Mouse (Mus musculus): ENCODE measurements around the gene Bach2.

Bach2 gene

DNA sequence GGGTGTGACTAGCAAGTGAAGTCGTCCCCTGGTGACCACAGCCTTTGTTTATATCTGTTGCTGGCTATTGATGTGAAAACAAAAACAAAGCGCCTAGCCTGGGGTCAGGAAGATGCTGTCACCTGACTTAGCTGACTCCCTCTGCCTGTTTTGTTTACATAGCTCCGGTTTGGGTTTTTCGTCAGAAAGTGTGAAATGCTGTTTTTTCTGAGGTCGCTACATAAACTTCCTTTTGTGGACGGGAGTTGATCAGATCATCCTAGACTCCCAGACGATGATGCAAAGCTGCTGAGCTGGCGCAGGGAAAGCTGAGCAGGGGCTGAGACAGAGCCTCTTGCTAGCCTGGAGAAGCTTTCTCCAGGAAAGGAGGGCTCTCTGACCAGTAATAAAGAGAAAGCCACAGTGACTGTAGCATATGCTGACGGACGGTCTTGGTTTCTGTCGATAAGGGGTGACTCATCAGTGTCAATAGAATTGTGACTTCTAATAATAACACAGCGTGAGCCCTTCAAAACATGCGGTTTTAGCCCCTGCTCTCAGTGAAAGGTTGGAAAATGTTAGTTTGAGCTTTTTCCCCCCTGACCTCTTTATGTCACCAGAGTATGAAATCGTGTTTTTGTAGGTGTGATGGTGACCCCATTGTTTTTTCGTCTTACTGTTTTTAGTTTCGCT lies 11.9 kb downstream of the Bach2 start:
- DNase-seq (ENCODE audit: low spot score), result peak; percentile 87

DNA sequence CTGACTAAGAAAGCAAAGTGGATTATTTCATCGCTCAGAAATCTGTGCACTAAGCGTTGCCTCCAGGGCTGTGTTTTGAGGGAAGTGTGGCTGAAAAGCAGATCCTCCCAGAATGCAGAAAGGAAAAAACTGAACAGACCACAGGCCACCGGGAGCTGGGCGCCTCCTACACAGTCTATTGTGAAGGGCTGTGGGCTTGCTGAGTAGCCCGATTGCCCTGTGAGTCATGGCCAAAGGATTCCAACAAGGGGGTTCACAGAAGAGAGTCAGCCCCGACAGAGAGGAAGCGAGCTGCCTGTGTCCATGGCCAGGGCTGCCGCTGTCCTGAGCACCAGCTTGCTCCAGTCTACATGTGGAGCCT lies 12.4 kb downstream of the Bach2 start:
- peak; percentile 78 for DNase-seq (ENCODE audit: low spot score)

DNA sequence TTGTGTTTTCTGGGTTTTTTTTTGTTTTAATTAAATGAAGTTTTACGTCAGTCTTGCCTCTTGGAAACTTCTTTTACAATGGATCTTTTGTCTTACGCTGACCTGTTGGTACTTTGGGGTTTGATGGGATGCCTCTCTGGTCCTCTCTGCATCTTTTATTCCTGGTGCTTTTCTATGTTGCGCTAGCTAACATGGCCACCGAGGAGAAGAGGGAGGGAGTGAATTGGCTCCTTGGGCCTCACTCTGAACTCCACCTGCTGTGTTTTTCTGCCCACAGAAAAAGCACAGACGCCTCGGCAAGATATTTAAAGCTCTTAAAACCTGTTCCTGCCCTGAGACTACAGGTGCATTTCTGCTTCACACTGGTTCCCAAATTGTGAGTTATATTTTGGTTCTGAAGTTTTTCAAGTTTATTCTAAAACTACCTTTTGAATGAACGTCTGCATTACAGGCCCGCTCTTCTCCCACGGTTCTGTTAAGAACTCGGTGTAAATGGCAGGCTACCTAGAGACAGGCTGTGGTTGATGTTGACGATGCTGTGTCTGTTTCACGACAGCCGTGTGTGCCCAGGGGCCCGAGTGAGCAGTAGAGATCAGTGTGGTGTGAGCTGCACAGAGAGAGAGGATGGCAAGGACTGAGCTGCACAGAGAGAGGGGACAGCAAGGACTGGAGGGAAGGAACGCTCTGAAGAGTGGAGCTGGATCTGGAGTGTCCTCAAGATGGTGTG lies 13.5 kb downstream of the Bach2 start:
- peak; percentile 62 for DNase-seq (ENCODE audit: low spot score)

DNA sequence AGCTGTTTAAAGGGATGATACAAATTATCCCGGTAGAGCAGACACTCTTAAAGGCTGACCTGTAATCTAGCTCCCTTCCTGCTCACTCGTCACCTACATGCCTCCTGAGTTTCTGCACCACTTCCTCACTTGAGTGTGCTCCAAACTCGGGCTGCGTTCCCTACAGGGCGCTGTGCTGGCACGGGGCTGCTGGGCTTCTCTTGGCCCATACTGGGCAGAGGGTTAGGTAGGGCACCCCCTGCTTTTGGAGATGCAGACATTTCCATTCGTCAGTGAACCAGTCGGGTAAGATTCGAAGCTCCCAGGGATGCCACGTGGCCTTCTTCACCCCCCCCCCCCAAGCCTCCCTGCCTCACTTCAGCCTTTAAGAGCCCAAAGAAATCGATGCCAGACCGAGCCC lies 19.1 kb downstream of the Bach2 start:
- no peak for DNase-seq (ENCODE audit: low spot score)

DNA sequence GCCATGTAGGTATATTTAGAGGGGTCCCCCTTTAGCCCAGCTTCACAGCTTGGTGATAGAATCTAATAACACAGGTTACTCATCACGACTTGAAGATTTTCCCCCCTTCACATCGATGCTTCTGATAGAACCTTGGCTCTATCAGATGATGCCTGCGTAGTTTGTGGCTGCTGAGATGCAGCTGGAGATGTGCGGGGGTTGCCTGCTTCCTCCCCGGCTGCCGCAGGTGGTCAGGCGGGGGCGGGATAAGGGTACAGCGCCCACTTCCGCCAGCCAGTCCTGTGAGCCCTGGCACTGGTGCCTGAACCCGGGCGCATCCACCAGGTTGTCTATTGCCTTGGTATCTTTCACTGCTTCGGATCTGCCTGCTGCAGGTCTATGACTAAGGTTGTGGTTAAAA lies 19.5 kb downstream of the Bach2 start:
- DNase-seq (ENCODE audit: low spot score), result peak; percentile 99

DNA sequence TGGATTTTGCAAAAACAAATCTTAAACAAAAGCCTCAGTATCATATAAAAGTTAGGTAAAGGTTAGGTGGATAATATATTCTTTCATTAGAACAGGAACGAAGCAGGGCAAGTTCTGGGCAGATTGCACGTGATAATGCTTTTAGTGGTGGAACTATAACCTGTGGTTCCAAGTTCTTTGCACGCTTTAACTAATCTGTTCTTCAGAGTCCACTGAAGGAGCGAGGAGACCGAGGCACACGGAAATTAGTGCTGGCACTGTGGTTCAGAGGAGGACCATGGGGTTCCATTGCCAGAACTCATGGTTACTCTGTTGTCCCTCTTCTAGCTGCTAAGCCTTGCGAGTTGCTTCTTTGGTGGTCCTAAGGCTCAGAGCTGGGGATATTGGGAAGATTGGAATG lies 20.0 kb downstream of the Bach2 start:
- DNase-seq (ENCODE audit: low spot score), result peak; percentile 43

DNA sequence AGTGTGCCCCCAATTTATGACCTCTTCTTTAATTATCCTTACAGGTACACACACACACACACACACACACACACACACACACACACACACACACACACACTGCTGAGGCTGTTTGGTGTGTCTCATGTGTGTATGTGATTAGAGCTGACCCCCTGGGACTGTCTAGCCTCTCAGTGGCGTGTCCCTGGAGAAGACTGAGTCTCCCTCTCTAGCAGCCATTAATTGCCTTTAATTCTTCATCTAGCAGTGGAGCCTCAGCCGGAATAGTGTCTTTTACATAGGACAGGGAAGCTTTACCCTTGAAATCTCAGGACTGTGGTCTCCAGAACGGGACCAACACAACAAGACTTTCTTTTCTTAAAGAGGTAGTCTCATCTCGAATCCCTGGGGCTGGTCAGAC lies 22.3 kb downstream of the Bach2 start:
- no peak for DNase-seq (ENCODE audit: low spot score)

DNA sequence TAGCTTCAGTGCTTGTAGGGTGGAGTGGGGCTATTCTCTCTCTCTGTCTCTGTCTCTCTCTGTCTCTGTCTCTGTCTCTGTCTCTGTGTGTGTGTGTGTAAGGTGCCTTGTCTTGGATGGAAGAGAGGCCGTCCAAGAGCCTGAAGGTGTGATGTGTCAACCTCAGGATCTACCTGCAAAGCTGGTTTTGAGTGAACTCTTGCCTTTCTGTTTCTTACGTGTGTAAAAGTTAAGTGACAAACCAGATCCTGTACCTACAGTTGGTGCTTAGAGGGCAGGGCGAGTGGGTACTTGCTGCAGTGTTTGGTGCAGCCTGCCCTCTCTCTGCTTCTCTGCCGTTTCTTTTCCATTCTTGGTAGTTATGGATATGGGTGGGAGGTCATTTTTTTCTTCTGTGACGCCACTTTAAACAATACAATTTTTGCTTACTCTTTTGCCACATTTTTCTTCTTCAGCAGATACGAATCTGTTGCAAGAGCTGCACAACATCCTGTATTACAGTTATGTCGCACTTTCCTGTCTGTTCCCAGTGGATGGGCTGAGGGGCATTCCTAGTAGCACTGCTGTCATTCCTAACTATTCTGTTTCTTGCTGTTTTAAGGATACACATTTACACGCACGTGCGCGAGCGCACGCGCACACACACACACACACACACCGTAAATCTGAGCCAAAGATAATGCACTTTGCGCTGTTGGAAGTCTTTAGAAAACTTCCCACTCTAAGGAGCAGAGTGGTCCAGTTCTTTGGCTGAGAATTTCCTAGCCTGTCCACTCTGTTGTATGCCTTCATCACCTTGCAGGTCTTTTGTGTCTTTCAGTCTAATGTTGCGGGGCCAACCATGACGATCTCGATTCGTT lies 24.5 kb downstream of the Bach2 start:
- peak; percentile 64 for DNase-seq (ENCODE audit: low spot score)

DNA sequence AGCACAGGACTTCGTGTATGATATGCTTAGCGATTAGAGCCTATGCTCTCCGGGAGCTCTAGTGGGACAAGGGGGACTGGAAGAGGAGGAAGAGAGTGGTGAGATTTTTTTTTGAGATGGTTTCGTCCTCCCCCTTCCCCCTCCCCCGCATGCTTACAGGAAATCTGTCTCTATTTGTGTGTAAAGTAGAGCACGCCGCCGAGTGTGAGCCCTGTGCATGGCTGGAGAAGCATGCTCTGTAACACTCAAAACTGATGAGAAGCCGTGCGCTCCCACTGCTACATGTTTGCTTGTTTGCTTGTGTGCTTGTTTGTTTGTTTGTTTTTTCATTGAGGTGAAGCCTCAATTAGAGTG lies 25.1 kb downstream of the Bach2 start:
- peak; percentile 57 for DNase-seq (ENCODE audit: low spot score)

DNA sequence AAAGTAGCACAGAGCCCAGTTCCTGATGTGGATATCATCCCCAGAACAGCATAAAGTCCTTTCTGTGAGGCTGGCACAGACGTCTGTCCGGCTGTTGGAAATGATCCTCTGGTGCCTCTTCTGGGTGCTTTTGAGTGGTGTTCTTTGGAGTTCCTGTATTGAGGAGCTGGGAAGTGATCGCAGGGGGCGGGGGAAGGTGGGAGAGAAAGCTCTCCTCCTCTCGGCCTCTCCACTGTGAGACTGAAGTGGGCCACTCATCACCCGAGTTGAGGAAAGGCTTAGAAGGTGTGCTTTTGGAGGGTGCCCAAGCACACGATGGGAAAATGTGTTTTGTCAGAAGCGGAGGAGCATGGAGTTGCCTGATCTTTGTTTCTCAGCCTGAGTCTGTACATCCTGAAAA lies 26.3 kb downstream of the Bach2 start:
- DNase-seq (ENCODE audit: low spot score), result no peak

DNA sequence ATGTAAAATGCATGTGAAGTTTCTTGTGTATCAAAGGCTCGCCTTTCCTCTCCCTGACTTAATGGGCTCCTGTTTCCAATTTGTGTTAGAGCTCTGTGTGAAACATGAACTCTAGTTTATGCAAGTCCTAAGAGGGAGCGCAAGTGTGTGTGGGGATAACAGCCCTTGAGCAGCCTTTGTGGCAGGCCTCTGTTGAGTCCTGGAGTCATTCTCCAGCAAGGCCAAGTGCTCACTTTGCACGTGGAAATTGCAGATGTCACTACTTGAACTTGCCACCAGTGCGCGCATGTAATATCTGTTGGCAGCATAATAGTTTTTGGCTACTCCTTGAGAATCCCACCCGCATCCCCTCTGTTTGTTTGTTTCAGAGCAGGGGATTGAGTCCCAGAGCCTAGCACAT lies 28.1 kb downstream of the Bach2 start:
- DNase-seq (ENCODE audit: low spot score), result no peak

DNA sequence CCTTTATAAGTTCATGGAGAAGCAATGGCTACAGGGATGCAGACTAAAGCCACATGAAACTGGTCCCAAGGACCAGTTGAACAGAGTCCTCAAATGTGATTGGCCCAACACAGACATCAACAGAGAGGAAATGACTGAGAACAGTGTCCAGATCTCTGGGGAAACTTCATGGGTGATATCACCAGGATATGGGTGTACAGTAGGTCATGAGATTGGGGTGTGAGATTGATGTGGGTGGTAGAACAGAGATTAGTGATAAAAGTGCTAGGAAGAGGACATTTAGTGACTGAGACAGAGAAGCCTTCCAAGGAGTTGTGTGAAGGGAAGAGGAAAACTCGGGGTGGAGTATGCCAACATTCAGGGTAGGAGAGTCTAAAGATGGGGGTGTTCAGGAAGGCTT lies 29.4 kb downstream of the Bach2 start:
- no peak for DNase-seq (ENCODE audit: low spot score)

DNA sequence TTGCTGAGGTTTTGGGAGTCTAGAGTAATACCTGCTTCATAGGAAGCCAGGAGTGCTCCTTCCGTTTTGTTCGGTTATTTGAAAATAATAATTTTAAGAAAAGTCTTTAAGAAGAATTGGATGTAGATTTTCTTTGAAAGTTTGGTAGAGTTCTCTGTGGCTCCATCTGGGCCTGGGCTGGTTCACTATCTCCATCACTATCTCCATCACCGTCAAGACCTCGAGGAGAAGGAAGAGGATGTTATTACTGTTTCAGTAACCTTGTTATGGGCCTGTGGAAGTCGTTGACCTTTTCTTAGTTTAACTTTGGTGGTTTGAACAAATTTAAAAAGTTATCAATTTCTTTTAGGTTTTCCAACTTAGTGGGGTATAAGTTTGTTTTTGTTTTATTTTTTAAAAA lies 33.8 kb downstream of the Bach2 start:
- no peak for DNase-seq (ENCODE audit: low spot score)

DNA sequence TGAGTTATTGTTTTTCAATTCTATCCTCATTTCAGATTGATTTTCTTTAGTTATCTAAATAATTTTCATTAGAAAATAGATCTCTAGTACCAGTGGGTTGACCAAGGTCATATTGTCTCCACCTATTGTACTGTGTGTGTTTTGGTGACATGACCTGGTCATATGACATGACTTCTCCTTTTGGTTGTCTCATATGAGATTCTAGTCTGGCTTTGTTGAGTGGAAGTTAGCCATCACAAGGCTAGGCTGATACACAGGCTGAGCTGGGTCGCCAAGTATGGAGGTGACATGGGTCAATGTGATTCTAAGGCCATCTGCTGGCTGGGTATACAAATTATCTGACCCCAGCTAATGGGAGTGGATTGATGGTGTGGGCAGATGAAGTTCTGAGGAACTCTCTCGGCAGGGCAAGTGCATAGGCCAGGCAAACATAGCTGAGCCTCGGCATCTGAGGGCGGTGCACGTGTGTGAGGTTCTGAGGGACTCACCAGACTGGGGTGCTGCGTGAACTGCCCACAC lies 36.2 kb downstream of the Bach2 start:
- no peak for DNase-seq (ENCODE audit: low spot score)

DNA sequence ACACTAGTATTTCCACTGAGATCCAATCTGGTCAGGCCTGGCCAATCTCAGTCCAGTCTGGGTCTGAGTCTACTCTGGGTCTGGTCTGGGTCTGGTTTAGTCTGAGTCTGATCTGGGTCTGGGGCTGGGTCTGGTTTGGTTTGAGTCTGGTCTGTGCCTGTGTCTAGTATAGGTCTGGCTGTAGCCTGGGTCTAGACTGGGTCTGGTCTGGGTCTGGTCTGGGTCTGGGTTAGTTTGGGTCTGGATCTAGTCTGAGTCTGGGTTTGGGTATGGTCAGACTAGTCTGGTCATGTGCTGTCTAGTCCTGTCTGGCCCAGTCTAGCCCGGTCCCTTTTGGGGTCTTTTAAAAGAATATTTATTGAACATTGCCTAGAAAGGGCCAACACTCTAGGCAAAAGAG lies 41.2 kb downstream of the Bach2 start:
- no peak for DNase-seq (ENCODE audit: low spot score)

DNA sequence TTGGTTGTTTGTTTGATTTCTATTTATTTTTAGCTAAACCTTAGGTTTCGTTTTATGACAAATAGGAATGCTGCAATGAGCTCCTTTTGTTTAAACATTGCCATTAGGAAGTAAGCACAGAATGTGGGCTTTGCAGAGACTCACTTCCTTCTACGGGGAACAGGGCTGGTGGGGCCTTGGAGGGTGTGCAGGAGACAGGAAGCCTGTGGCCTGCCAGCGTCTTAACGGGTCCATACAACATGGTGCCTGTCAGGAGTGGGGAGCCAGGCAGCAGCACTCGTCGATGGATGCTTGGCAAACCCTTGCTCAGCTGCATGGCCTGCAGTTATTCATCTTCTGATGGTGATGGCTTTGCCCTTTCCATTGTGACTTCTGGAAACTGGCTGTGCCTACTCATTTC lies 41.8 kb downstream of the Bach2 start:
- peak; percentile 71 for DNase-seq (ENCODE audit: low spot score)

DNA sequence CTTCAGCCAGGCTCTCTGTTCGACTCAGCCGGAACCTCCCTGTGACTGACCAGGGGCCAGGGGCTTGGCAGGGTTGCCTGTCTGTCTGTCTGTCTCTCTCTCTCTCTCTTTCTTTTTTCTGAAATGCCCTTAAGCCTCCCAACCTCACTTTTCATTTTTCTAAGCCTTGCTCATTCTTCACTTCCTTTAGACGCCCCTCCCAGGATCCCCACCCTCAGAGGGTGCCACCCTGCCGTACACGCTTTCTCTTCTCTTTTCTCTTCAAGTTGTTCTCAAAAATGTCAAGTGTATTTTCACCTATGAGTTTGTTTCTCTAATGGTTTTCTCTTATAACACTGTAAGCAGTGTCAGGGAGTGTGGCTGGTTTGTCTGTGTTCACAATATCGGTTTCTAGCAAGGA lies 42.7 kb downstream of the Bach2 start:
- DNase-seq (ENCODE audit: low spot score), result peak; percentile 51

DNA sequence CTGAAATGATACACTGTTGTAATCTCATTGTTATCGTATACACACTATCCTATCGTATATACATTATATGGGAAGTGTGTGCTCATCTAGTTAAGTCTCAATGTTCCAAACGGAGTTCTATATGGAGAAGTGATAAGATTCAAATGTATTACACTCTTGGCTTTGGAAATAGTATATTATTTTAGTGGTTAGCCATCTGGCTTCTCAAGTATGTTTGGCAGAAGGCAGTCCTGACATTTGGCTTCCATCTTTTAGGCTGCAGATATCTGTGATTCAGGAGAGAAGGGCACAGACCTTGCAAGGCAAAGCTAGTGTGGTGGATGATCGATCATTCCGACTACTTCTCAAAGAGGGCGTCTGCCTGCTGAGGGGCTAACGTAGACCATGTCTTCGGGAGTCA lies 47.8 kb downstream of the Bach2 start:
- no peak for DNase-seq (ENCODE audit: low spot score)

DNA sequence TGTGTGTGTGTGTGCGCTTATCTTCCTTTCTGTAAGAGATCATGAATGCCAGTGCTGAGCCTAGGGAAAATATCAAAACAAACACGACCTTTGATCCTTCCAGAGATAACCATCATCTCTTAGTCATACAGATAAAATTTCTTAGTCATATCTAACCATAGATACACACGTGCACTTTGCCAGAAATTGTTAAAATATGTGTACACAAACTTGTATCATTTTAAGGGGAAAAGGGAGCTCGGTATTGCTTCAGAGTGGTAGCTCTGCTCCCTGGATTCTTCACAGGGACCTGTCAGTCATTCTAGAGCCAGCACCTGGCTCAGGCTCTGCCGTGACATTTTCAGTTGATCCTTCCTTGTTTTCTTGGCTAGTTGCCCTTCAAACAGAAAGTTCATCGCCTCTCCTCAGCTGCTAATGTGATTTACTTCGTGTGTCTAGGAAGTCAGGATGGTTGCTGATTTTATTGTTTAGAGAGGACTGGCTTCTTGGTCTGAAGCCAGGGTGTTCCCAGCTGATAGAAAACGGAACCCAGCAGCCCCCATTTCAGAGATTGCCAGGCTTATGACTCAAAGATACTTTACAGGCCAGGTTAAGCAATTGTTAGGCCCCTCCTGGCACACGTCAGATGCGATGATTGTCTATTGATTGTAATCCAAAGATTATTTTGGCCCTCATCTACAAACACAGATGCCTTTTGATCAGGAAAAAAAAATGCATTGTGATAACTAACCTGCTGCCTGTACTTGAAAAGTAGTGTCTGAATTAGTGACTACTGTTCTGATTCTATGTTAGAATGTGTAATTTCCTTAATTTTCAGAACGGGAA lies 49.6 kb downstream of the Bach2 start:
- peak; percentile 48 for DNase-seq (ENCODE audit: low spot score)

DNA sequence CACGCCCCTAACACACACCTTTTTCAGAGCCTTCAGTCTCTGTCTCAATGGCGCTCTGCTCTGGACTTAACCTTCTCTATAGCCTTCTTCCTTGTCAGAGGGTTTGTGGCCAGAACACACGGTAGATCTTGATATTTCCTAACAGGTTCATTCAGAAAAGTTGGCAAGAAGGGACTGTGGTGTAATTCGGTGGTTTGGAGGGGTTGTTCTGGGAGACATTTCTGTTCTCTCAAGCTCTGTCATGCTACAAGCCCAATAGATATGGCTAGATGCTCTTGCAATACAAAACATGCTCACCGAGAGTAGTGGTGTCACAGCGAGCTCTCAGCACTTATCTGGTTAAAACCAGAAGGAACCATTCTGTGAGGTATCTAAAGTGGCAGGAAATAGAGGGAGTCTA lies 51.2 kb downstream of the Bach2 start:
- no peak for DNase-seq (ENCODE audit: low spot score)

DNA sequence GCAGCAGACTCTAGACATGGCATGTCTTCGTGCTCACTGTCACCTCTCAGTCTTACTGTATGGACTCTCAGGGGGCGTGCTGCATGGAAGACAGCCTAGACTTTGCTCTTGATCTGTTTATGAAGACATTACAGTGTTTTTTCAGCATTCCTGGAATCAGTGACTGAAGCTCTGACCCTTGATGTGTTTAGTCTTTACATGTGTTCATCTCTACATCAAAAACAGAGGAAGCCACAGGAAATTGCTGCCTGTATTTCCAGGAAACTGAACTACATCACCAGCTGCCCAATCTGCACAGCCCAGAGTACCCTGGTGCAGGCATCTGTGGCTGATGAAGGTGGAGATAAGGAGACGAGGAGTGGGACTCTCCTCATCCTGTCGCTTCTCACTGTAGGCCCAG lies 52.8 kb downstream of the Bach2 start:
- DNase-seq (ENCODE audit: low spot score), result peak; percentile 88

DNA sequence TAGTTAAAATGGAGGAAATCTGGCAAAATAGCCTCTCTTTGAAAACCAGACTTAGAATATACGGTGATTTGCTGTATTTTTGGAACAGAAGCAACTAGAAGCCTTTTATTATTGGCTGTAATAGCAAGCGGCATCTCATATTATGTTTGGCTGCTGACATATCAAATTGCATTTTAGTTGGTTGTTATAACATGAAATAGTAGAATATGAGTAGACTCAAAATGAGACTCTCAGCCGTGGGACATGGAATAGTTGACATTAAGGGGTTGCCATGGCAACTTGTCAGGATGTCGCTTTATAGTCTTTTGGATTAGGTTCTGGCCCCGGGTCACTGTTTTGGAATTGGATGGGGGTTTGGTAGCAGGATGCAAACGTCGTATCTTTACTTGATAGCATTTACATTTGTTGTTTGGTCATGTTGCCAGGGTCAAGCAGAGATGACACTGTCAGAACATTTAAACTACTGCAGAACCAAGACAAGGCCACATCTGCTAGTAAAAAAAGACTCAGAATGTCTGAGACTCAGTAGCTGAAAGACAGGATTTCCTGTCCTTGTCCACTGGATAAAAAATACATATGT lies 55.2 kb downstream of the Bach2 start:
- DNase-seq (ENCODE audit: low spot score), result no peak
